Mouse (Mus musculus) cerebellum, postnatal 14 days (tissue): Measurements from ENCODE around the gene Ddx19b.
A peak's percentile ranks its signal among the peaks of the same experiment; 100 is the strongest.
"Not testable (repeated sequence)": the region's sequence is repeated elsewhere in the genome, so short reads cannot be mapped to it uniquely, and the experiment has no call there.

ENCODE experiments used
- DNase-seq, 2 experiments: peaks; one replicate each; pipeline ENCODE4 v3.0.0; 2021; ENCODE audit warnings: mixed read lengths in 2 of 2

Gene Ddx19b

GRCm38 (mm10) chr8:110963051-110963450, 68.5 kb downstream of the Ddx19b start:
- peak in 1 of 2 experiments; percentile 7 for DNase-seq

GRCm38 (mm10) chr8:110959906-110960305, 71.6 kb downstream of the Ddx19b start:
- peak; percentile 92 to 94 for DNase-seq

DNA sequence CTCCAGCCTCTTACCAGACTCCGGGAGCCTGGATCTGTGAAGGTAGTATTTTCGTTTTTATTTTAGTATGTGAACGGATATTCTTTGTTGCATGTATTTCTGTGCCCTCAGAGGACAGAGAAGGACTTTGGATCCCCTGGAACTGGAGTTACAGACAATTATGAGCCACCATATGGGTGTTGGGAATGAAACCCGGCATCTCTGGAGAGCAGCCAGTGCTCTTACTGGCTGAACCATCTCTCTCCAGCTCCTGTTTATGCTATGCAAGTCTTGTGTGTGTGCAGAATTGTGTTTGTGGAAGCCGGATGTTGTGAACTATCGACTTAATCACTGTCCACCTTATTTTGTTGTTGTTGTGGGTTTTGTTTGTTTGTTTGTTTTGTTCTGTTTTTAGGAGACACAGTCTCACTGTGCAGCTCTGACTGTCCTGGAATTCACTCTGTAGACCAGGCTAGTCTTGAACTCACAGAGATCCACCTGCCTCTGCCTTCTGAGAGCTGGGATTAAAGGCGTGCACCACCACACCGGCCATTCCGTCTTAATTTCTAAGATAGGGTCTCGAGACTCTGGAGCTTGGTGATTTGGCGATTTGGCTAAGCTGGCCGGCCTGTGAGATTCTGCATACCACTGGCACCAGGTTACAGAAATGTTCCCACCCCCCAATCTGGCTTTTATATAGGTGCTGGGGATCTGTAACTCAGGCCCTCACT, 72.3 kb downstream of the Ddx19b start:
- peak; percentile 85 to 92 for DNase-seq

DNA sequence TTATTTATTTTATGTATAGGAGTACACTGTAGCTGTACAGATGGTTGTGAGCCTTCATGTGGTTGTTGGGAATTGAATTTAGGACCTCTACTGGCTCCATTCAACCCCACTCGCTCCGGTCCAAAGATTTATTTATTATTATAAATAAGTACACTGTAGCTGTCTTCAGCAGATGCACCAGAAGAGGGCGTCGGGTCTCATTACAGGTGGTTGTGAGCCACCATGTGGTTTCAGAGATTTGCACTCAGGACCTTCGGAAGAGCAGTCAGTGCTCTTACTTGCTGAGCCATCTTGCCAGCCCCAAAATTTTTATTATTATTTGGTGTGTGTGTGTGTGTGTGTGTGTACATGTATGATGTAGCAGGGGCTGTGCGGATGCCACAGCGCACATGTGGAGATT, 73.0 kb downstream of the Ddx19b start:
- DNase-seq, result not testable (repeated sequence)

DNA sequence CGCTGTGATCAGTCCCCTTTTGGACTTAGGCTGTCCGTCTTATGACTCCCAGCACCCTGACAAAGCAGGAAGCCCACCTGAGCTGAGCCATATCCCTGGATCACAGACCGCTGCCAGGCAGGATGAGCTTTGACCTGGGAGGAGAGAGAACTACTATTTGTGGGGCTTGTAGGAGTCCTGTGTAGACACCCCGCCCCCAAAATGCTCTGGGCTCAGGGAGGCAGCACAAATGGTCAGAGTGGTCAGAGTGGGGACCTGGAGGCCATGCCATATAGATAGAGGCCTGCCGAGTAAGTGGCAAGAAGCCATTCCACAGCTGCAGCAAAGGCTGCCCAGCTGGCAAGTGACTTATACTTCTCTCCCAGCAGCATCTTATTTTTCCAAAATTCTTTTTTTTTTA, 73.4 kb downstream of the Ddx19b start:
- DNase-seq, result peak; percentile 50 to 60

DNA sequence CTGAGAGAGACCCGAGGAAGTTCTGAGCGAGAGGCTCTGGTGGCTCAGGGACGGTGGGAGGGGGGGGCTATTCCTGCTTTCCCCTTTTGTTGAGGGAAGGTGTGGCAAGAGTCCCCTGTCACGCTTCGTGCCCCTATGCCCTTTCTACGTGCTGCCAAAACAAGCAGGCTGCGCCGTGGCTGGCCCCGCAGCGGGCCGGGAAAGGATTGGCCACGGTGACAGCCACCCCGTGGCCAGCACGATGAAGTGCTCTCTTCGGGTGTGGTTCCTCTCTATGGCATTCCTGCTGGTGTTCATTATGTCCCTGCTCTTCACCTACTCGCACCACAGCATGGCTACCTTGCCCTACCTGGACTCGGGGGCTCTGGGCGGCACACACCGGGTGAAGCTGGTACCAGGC, 74.1 kb downstream of the Ddx19b start:
- DNase-seq, result peak; percentile 76 to 81

- DNase-seq, result peak; percentile 53 to 72
These were observed 74.7 kb downstream of the Ddx19b start for GRCm38 (mm10) chr8:110956619-110957450.

- no peak for DNase-seq
These were observed 76.8 kb downstream of the Ddx19b start for GRCm38 (mm10) chr8:110954776-110955175.
